Mouse (Mus musculus): Measurements from ENCODE around the gene Stard9.

DNA sequence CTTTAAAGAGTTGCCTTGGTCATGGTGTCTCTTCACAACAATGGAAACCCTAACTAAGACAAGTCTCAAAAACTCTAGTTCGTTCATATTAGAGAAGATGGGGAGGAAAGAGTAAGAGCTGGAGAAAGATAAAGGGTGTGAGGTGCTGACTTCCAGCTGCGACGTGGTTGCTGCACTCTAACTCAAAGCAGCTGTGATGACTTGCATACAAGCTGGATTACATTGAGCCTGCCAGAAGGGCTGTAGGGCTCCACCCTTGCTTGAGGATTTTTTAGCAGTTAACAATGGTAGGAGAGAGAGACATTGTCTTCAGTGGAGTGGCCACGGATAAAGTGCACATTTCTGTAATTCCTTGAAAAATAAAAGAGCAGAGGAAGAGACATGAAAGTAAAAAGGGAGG, 17.9 kb downstream of the Stard9 start:
- no peak for TF ChIP-seq CTCF (IDR thresholded peaks at IDR 0.05; ENCODE audit: control insufficient read depth, insufficient read depth, insufficient read length)
- no peak for TF ChIP-seq MYOD1 (IDR thresholded peaks at IDR 0.05; ENCODE audit: control insufficient read depth, insufficient read length, low read depth)
- no peak for TF ChIP-seq FOSL1 (IDR thresholded peaks at IDR 0.05; ENCODE audit: insufficient read depth, low read length, poor library complexity, severe bottlenecking)
- no peak for TF ChIP-seq USF1 (IDR thresholded peaks at IDR 0.05; ENCODE audit: low read depth)
- no peak for TF ChIP-seq MYOG (IDR thresholded peaks at IDR 0.05; ENCODE audit: control insufficient read depth, extremely low read depth, insufficient read length)
- no peak for TF ChIP-seq MAX (IDR thresholded peaks at IDR 0.05)
- TF ChIP-seq CEBPB (IDR thresholded peaks at IDR 0.05; ENCODE audit: low read depth), result no peak

All from C2C12 (cell line).